Mouse (Mus musculus) hindbrain, embryonic 10.5 days (tissue): ENCODE results near the gene Aadacl3. TPM values are rescaled to one million over a fixed set of nuclear protein-coding genes. Genes with fewer than 3 reads are reported as not detected.

Experiments used
- DNase-seq: peaks from one replicate; pipeline ENCODE4 v3.0.0-alpha.2; 2017; ENCODE audit warnings: low spot score
- H3K27ac ChIP-seq: fragments of 300-500 bp; sonication (generic); 2 replicates; pipeline ENCODE4 v1.5.1; 2016; ENCODE audit warnings: mild to moderate bottlenecking, moderate library complexity
- H3K27me3 ChIP-seq: fragments of 300-500 bp; sonication (generic); 2 replicates; pipeline ENCODE4 v1.6.1; 2016; ENCODE audit warnings: mild to moderate bottlenecking; ENCODE audit not compliant: poor library complexity, insufficient read depth, severe bottlenecking
- H3K36me3 ChIP-seq: fragments of 300-500 bp; sonication (generic); 2 replicates; pipeline ENCODE4 v1.6.1; 2016; ENCODE audit warnings: mild to moderate bottlenecking, moderate library complexity
- H3K4me1 ChIP-seq: fragments of 300-500 bp; sonication (generic); replicated peaks from 2 replicates; pipeline ENCODE4 v1.6.1; 2016; ENCODE audit warnings: mild to moderate bottlenecking
- H3K4me3 ChIP-seq: fragments of 300-500 bp; sonication (generic); 2 replicates; pipeline ENCODE4 v1.5.1; 2016; ENCODE audit warnings: mild to moderate bottlenecking, moderate library complexity
- H3K9me3 ChIP-seq: fragments of 300-500 bp; sonication (generic); 2 replicates; pipeline ENCODE4 v1.6.1; 2016; ENCODE audit warnings: mild to moderate bottlenecking, moderate library complexity
- WGBS: fragments of 180-500 bp; shearing (Covaris S2); methylation state at CpG from one replicate; pipeline ENCODE4 v1.1.7; 2016; 5-methylcytosine and 5-hydroxymethylcytosine counted together
- polyA plus RNA-seq: library from polyadenylated mRNA; unstranded; fragments of >200 nt; fragmentation: Nextera tagmentation; extraction: Ambion mirVana; gene quantifications from 2 replicates; pipeline ENCODE4 v1.2.1, GENCODE M21; 2016

Aadacl3 gene
- polyA plus RNA-seq, 1 experiment from 2014 or later, result not detected

- Histone ChIP-seq H3K9me3 (peaks cover 16% of the 10 kb centered on the region), H3K4me1 (no peaks in the 10 kb centered on the region), H3K4me3 (no peak overlapping the region), H3K27me3 (no peaks in the 10 kb centered on the region), H3K27ac (no peak overlapping the region), H3K36me3 (no peaks in the 10 kb centered on the region)
- DNase-seq, result no peak
These were observed 42.9 kb downstream of the Aadacl3 start for GRCm38 (mm10) chr4:144420644-144421043.

GRCm38 (mm10) chr4:144408290-144408689 lies 55.3 kb downstream of the Aadacl3 start, which contains the start of gene Pramef12:
Gene Pramef12, minus strand, starts transcription at chr4:144408464.
- no peaks in the 10 kb centered on the region for H3K27me3 ChIP-seq
- H3K9me3 ChIP-seq, result 0 out of 2 replicates have a peak, but pooled peaks cover 8% of the 10 kb centered on the region
- H3K4me1 ChIP-seq, result peaks cover 7% of the 10 kb centered on the region
- DNase-seq, result no peak
- no peaks in the 10 kb centered on the region for H3K36me3 ChIP-seq
- H3K4me3 ChIP-seq, result no peak within 1 kb of the TSS
- H3K27ac ChIP-seq, result no peak within 1 kb of the TSS
- WGBS, result 86% methylated on average over 9 of the region's 9 CpGs

- Histone ChIP-seq H3K36me3 (no peaks in the 10 kb centered on the region), H3K4me1 (peaks cover 7% of the 10 kb centered on the region), H3K9me3 (0 out of 2 replicates have a peak, but pooled peaks cover 8% of the 10 kb centered on the region), H3K27me3 (no peaks in the 10 kb centered on the region), H3K4me3 (no peak overlapping the region), H3K27ac (no peak overlapping the region)
- no peak for DNase-seq
- 59% methylated on average over 3 of the region's 3 CpGs for WGBS
These were observed 57.3 kb downstream of the Aadacl3 start for GRCm38 (mm10) chr4:144406261-144406660.

- Histone ChIP-seq H3K4me3 (peak overlapping the region; percentile 43), H3K9me3 (0 out of 2 replicates have a peak, but pooled peaks cover 7% of the 10 kb centered on the region), H3K27me3 (no peaks in the 10 kb centered on the region), H3K4me1 (peaks cover 7% of the 10 kb centered on the region), H3K27ac (peak overlapping the region; percentile 59; the same call in 1 of the 2 replicates), H3K36me3 (no peaks in the 10 kb centered on the region)
- WGBS, result 12% methylated on average over 17 of the region's 17 CpGs
- DNase-seq, result peak; percentile 46
These were observed 59.0 kb downstream of the Aadacl3 start for GRCm38 (mm10) chr4:144404456-144405086.

Other genes with a start within 250 kb of the Aadacl3 start
- gene Pramel5, start 183.3 kb downstream of the Aadacl3 start, polyA plus RNA-seq, result not detected in 2 replicates
- gene Gm13128, start 133.5 kb downstream of the Aadacl3 start, polyA plus RNA-seq, result not detected in 2 replicates
- gene Gm13119, start 105.8 kb downstream of the Aadacl3 start, polyA plus RNA-seq, result not detected in 2 replicates
- gene Pramef20, start 85.8 kb downstream of the Aadacl3 start, polyA plus RNA-seq, result not detected in 2 replicates
- gene Pramef12, start 55.3 kb downstream of the Aadacl3 start, polyA plus RNA-seq, result not detected in 2 replicates
- gene 1700012P22Rik, start 25.0 kb downstream of the Aadacl3 start, polyA plus RNA-seq, result 0.16 and 0.47 TPM in 2 replicates
- not detected in 2 replicates for gene Gm9944, start 10.4 kb downstream of the Aadacl3 start, polyA plus RNA-seq
- gene 9430007A20Rik, start 56.1 kb upstream of the Aadacl3 start, polyA plus RNA-seq, result not detected in 2 replicates
- not detected in 2 replicates for gene Gm13124, start 101.4 kb upstream of the Aadacl3 start, polyA plus RNA-seq
- not detected in 2 replicates for gene Aadacl4, start 150.0 kb upstream of the Aadacl3 start, polyA plus RNA-seq
- not detected in 2 replicates for gene Gm436, start 222.6 kb upstream of the Aadacl3 start, polyA plus RNA-seq